Mouse (Mus musculus): ENCODE data around the gene Rps18.

DNA sequence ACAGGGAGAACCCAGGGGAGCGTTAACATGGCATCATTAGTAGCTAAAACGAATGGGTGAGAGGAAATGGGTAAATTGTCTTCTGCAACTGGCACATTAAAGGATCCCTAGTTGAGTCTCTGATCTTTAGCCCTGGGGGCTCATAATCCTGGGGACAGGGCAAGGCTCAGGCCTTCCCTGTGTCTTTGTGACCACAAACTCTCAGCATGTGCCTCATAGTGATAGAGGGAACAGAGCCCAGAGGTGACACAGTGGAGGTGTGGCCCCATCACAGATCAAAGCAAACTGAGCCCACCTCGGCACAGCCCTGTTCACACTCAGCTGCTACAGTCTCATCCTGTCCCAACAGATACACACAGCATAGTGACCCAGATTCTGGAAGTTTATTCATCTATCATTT lies 39.9 kb upstream of the Rps18 start:
- TF ChIP-seq MYOG (IDR thresholded peaks at IDR 0.05; ENCODE audit: control insufficient read depth in 1 of 3, insufficient read depth in 1 of 3, insufficient read length in 2 of 3, low read depth in 2 of 3) (no peak), POLR2A (IDR thresholded peaks at IDR 0.05; ENCODE audit: insufficient read length, low read depth) (no peak), MAX (IDR thresholded peaks at IDR 0.05; ENCODE audit: low read depth) (no peak), SRF (IDR thresholded peaks at IDR 0.05; ENCODE audit: control insufficient read depth, insufficient read length, low read depth) (no peak), E2F4 (IDR thresholded peaks at IDR 0.05; ENCODE audit: insufficient read depth) (no peak), USF1 (IDR thresholded peaks at IDR 0.05; ENCODE audit: low read depth) (no peak)
